Mouse (Mus musculus) spleen, adult 12 weeks (tissue): ENCODE measurements around the gene Rhebl1.

ENCODE experiments used
- DNase-seq: peaks from one replicate; pipeline ENCODE4 v3.0.0; 2022; ENCODE audit warnings: low spot score

Gene Rhebl1

GRCm38 (mm10) chr15:98871916-98872888, 22.1 kb downstream of the Rhebl1 start:
- DNase-seq = peak; percentile 87

- DNase-seq = peak; percentile 32
Measured at GRCm38 (mm10) chr15:98871070-98871915, 23.0 kb downstream of the Rhebl1 start, which contains the start of gene Kmt2d. TSS of gene Kmt2d (minus strand) at chr15:98871204.

GRCm38 (mm10) chr15:98870179-98871069, 23.9 kb downstream of the Rhebl1 start:
- DNase-seq = peak; percentile 25

GRCm38 (mm10) chr15:98869342-98870178, 24.8 kb downstream of the Rhebl1 start:
- DNase-seq = peak; percentile 22

GRCm38 (mm10) chr15:98868346-98869063, 25.8 kb downstream of the Rhebl1 start:
- no peak for DNase-seq

GRCm38 (mm10) chr15:98867321-98867720, 27.0 kb downstream of the Rhebl1 start:
- peak; percentile 33 for DNase-seq

GRCm38 (mm10) chr15:98866501-98866900, 27.8 kb downstream of the Rhebl1 start:
- no peak for DNase-seq

GRCm38 (mm10) chr15:98865771-98866170, 28.6 kb downstream of the Rhebl1 start:
- no peak for DNase-seq

GRCm38 (mm10) chr15:98864951-98865350, 29.4 kb downstream of the Rhebl1 start:
- no peak for DNase-seq

- no peak for DNase-seq
Measured at GRCm38 (mm10) chr15:98863451-98863958, 30.8 kb downstream of the Rhebl1 start.

GRCm38 (mm10) chr15:98861701-98862410, 32.5 kb downstream of the Rhebl1 start:
- DNase-seq = no peak

GRCm38 (mm10) chr15:98860921-98861320, 33.4 kb downstream of the Rhebl1 start:
- DNase-seq = no peak

- DNase-seq = no peak
Measured at GRCm38 (mm10) chr15:98859319-98860043, 34.9 kb downstream of the Rhebl1 start.

- DNase-seq = no peak
Measured at GRCm38 (mm10) chr15:98854214-98854613, 40.1 kb downstream of the Rhebl1 start.

GRCm38 (mm10) chr15:98853161-98853937, 41.0 kb downstream of the Rhebl1 start:
- DNase-seq = no peak

GRCm38 (mm10) chr15:98852733-98853132, 41.6 kb downstream of the Rhebl1 start:
- DNase-seq = no peak

- no peak for DNase-seq
Measured at GRCm38 (mm10) chr15:98852071-98852470, 42.3 kb downstream of the Rhebl1 start.
